8 mouse cellular contexts compared by ENCODE assay signal in genomic region chr8:47412696-47413523, GRCm38 (mm10). TPM values are rescaled to one million over a fixed set of nuclear protein-coding genes. Genes with fewer than 3 reads are reported as not detected.
DNase-seq lines count a peak whose midpoint lies in the region; ATAC-seq and TF ChIP-seq lines count a peak whose summit lies in the region.

No protein-coding gene starts in this region.

- H3K27me3 ChIP-seq in forebrain, embryonic 16.5 days (replicated peaks; ENCODE audit: control insufficient read depth, insufficient read depth, low read length), result peaks cover 31% of the 10 kb centered on the region
- H3K27me3 ChIP-seq in hindbrain, postnatal 0 days (ENCODE audit: insufficient read depth, low read length), result peaks cover 21% of the 10 kb centered on the region; the same call in 1 of the 2 replicates
- H3K27me3 ChIP-seq in liver, embryonic 15.5 days, result peaks cover 72% of the 10 kb centered on the region

- no peaks in the 10 kb centered on the region for H3K9me3 ChIP-seq in forebrain, embryonic 16.5 days (ENCODE audit: control insufficient read depth, low read length)
- no peaks in the 10 kb centered on the region for H3K9me3 ChIP-seq in hindbrain, postnatal 0 days (ENCODE audit: low read length)
- no peaks in the 10 kb centered on the region for H3K9me3 ChIP-seq in liver, embryonic 15.5 days (replicated peaks)

- H3K4me3 ChIP-seq in layer of hippocampus, adult 2 months, result peak overlapping the region; percentile 93
- peak overlapping the region; percentile 73 for H3K4me3 ChIP-seq in forebrain, embryonic 16.5 days (replicated peaks; ENCODE audit: low read length)
- H3K4me3 ChIP-seq in hindbrain, postnatal 0 days (ENCODE audit: low read length), result peak overlapping the region; percentile 65
- peak overlapping the region; percentile 56 for H3K4me3 ChIP-seq in liver, embryonic 15.5 days (replicated peaks)
- peak overlapping the region; percentile 63 for H3K4me3 ChIP-seq in olfactory bulb, adult 2 months (ENCODE audit: insufficient read depth, low read depth, low read length)

- no peaks in the 10 kb centered on the region for H3K36me3 ChIP-seq in forebrain, embryonic 16.5 days (ENCODE audit: control insufficient read depth, insufficient read depth)
- no peaks in the 10 kb centered on the region for H3K36me3 ChIP-seq in hindbrain, postnatal 0 days (ENCODE audit: insufficient read depth, low read length)
- H3K36me3 ChIP-seq in liver, embryonic 15.5 days (replicated peaks), result no peaks in the 10 kb centered on the region

- peaks cover 24% of the 10 kb centered on the region for H3K4me1 ChIP-seq in forebrain, embryonic 16.5 days (replicated peaks; ENCODE audit: control insufficient read depth, insufficient read depth, low read length)
- H3K4me1 ChIP-seq in hindbrain, postnatal 0 days (ENCODE audit: insufficient read depth, low read length), result 0 out of 2 replicates have a peak, but pooled peaks cover 7% of the 10 kb centered on the region
- H3K4me1 ChIP-seq in liver, embryonic 15.5 days (replicated peaks), result 0 out of 2 replicates have a peak, but pooled peaks cover 6% of the 10 kb centered on the region
- peaks cover 18% of the 10 kb centered on the region for H3K4me1 ChIP-seq in olfactory bulb, adult 2 months (ENCODE audit: control insufficient read depth, insufficient read depth, low read length)

- H3K27ac ChIP-seq in layer of hippocampus, adult 2 months, result peak overlapping the region; percentile 95
- H3K27ac ChIP-seq in forebrain, embryonic 16.5 days (ENCODE audit: low read length), result no peak overlapping the region
- peak overlapping the region; percentile 61; the same call in 1 of the 2 replicates for H3K27ac ChIP-seq in hindbrain, postnatal 0 days
- H3K27ac ChIP-seq in liver, embryonic 15.5 days (replicated peaks), result no peak overlapping the region
- H3K27ac ChIP-seq in olfactory bulb, adult 2 months (ENCODE audit: insufficient read depth, low read depth, low read length), result peak overlapping the region; percentile 44

- H3K4me2 ChIP-seq in forebrain, embryonic 16.5 days (ENCODE audit: low read length), result peak overlapping the region; percentile 98
- H3K4me2 ChIP-seq in hindbrain, postnatal 0 days (ENCODE audit: low read depth, low read length), result peak overlapping the region; percentile 87
- peak overlapping the region; percentile 64 for H3K4me2 ChIP-seq in liver, embryonic 15.5 days

- 0 out of 2 replicates have a peak, but pooled peaks have one; percentile 4 for TF ChIP-seq POLR2A in olfactory bulb, adult 2 months (IDR thresholded peaks at IDR 0.05; ENCODE audit: insufficient read depth, low read depth, low read length)

- peak overlapping the region; percentile 62 for H3K9ac ChIP-seq in forebrain, embryonic 16.5 days (replicated peaks; ENCODE audit: low read depth, low read length)
- peak overlapping the region; percentile 52 for H3K9ac ChIP-seq in hindbrain, postnatal 0 days (replicated peaks; ENCODE audit: low read length)
- H3K9ac ChIP-seq in liver, embryonic 15.5 days, result no peak overlapping the region

- peak; percentile 40; the same call in 1 of the 2 replicates for TF ChIP-seq CTCF in layer of hippocampus, adult 2 months (conservative IDR thresholded peaks at IDR 0.05)
- no peak for TF ChIP-seq CTCF in hindbrain, postnatal 0 days (IDR thresholded peaks at IDR 0.05; ENCODE audit: low read depth)
- TF ChIP-seq CTCF in olfactory bulb, adult 2 months (IDR thresholded peaks at IDR 0.05; ENCODE audit: insufficient read depth, low read depth, low read length), result no peak

- ATAC-seq in forebrain, embryonic 16.5 days, result peak; percentile 51
- ATAC-seq in hindbrain, postnatal 0 days, result peak; percentile 61
- ATAC-seq in liver, embryonic 15.5 days (ENCODE audit: insufficient read depth), result no peak

- peak in 1 of 2 experiments; percentile 9 for DNase-seq in layer of hippocampus, adult 2 months (ENCODE audit: low spot score in 2 of 2)
- no peak for DNase-seq in layer of hippocampus, adult 11-12 months (ENCODE audit: low spot score)
- peak; percentile 54 for DNase-seq in adrenal gland, adult 2 months
- peak; percentile 18 for DNase-seq in hindbrain, postnatal 0 days (ENCODE audit: low spot score)
- DNase-seq in cerebellum, adult 9-11 months, result no peak

- WGBS in forebrain, embryonic 16.5 days, result under 1% methylated on average over 81 of the region's 81 CpGs
- WGBS in hindbrain, postnatal 0 days, result under 1% methylated on average over 81 of the region's 81 CpGs
- WGBS in liver, embryonic 15.5 days (ENCODE audit: insufficient replicate concordance), result under 1% methylated on average over 81 of the region's 81 CpGs
- WGBS in olfactory bulb, adult 2 months, result under 1% methylated on average over 81 of the region's 81 CpGs

RNA-seq across cellular contexts. Expression of gene Stox2, which starts 33.3 kb away (rescaled TPM):
- 10 to 100 TPM; 85.3 to 86.3 TPM for total RNA-seq in layer of hippocampus, adult 2 months (2021)
- total RNA-seq in adrenal gland, adult 2 months (2021), result 10 to 100 TPM in 1 of 2 experiments, 1 to 10 TPM in 1; 9.6 to 12.4 TPM
- 2.5 and 3.6 TPM in 2 replicates for polyA plus RNA-seq in adrenal gland, adult 2 months (2012; rRNA removed)
- 42.1 and 43.5 TPM in 2 replicates for polyA plus RNA-seq in forebrain, embryonic 16.5 days (2015; fragmentation: Nextera tagmentation; extraction: Ambion mirVana)
- 94.5 and 101 TPM in 2 replicates for total RNA-seq in hindbrain, postnatal 0 days (2014; rRNA removed)
- 36.3 and 36.7 TPM in 2 replicates for polyA plus RNA-seq in hindbrain, postnatal 0 days (2015; fragmentation: Nextera tagmentation; extraction: Ambion mirVana)
- polyA plus RNA-seq in liver, embryonic 15.5 days (2015; fragmentation: Nextera tagmentation; extraction: Ambion mirVana), result 0.35 and 0.41 TPM in 2 replicates
- polyA plus RNA-seq in olfactory bulb, adult 2 months (2012; ENCODE audit: insufficient read depth, insufficient read length, low replicate concordance, missing spikeins), result 219 and 288 TPM in 2 replicates

Comparison
In these comparisons a context has a peak if more than half of its experiments do, and no peak if none do; other contexts are left out.
1. DNase-seq: peak in adrenal gland, adult 2 months (single experiment) and hindbrain, postnatal 0 days (single experiment); none in layer of hippocampus, adult 11-12 months (single experiment) and cerebellum, adult 9-11 months (single experiment).
2. H3K27ac ChIP-seq: peak in layer of hippocampus, adult 2 months (single experiment), hindbrain, postnatal 0 days (single experiment) and olfactory bulb, adult 2 months (single experiment); none in forebrain, embryonic 16.5 days (single experiment) and liver, embryonic 15.5 days (single experiment).
3. Peak in every context shown above with its lines, with median percentiles within 50 percentile points of each other: H3K4me3 ChIP-seq and H3K4me2 ChIP-seq.